Mouse (Mus musculus) B cell, adult 2 months (primary cell): Measurements from ENCODE around the gene Impdh2.

ENCODE experiments used
- DNase-seq, 2 experiments: peaks; one replicate each; pipeline ENCODE4 v3.0.0; 2022

Impdh2 gene

DNA sequence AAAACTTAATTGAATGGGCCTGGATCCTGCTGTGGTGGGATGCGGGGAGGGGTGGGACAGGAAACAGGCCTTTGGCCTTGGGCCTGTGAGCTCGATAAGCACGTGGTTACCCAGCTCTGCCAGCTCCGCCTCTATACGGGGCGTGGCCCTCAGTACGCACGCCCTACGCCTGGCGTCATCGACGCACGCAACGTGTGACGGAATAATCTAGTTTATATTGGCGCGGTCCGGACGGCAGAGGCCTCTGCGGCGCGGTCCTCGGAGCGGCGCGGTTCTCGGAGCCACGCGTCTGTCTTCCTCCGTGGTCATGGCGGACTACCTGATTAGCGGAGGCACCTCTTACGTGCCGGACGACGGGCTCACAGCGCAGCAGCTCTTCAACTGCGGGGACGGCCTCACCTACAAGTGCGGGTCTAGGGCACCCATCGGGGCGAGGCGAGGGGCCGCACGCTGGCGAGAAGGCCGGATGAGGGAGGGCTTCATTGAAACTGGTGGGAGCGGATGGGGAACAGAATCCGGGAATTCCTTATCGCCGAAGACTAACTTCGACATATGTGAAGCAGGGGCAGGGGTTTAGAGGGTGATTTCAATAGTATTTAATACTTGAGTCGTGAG is at the start of gene Impdh2:
TSS of gene Impdh2 (plus strand) at position 60 of the 615 bp plus-strand sequence.
- peak; percentile 97 to 98 for DNase-seq

- peak; percentile 90 to 91 for DNase-seq
Measured at GRCm38 (mm10) chr9:108516380-108517251, 43.5 kb upstream of the Impdh2 start, which contains the start of gene Qrich1. Qrich1 (plus strand) TSS chr9:108516806.

GRCm38 (mm10) chr9:108517253-108517930 is 42.7 kb upstream of the Impdh2 start:
- DNase-seq, result peak; percentile 84 to 85

DNA sequence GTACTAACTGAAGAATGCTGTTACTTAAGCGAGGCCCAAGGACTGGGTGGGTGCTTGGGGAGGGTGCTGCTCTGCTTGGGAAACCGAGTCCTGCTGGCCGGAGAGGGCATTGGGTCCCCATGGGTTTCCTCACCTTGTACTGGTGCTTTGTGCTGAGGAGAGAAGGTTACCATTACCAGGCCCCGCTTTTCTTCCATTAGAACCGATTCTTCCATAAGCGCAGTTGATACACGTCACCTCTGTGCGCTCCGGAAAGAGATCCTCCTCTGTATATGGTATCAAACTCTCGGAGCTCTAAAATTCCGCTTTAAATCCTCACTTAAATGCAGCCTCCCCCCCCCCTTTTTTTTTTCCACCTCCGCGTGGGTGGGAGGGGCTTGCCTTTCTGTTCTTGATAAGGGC is 42.2 kb upstream of the Impdh2 start:
- DNase-seq, result peak in 1 of 2 experiments; percentile 57

GRCm38 (mm10) chr9:108521604-108522003 is 38.5 kb upstream of the Impdh2 start:
- no peak for DNase-seq

DNA sequence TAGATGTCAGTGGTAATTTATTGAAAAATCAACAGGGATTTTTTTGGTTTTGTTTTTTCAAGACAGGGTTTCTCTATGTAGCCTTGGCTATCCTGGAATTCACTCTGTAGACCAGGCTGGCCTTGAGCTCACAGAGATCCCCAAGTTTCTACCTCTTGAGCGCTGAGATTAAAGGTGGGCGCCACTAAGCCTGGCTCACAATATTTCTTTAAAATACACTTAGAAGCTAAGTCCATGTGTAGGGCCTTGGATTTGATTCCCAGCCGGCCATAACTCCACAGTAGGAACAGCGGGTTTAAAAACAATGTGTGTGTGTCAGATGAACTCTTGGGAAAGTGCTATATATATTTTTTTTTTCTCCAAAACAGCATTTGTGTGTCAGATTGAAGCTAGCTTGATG is 36.7 kb upstream of the Impdh2 start:
- DNase-seq, result no peak

GRCm38 (mm10) chr9:108525400-108525799 is 34.7 kb upstream of the Impdh2 start:
- DNase-seq, result no peak

DNA sequence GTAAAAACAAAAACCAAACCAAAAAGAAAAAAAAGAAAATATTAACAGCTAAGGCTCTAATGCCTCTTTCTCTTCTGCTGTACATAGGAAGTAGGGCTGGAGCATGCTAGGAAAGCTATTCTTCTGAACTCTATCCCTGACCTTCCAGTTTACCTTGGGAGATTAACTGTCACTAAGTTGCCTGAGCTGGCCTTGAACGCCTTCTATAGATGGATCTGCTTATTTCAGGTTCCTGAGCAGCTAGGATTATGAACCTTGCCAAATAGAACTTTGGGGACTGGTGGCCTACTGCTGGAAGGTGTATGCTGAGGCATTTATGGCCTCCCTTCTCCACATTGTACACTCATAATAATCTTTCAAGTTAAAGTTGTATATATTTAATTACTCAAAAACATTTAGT is 29.1 kb upstream of the Impdh2 start:
- DNase-seq, result no peak

DNA sequence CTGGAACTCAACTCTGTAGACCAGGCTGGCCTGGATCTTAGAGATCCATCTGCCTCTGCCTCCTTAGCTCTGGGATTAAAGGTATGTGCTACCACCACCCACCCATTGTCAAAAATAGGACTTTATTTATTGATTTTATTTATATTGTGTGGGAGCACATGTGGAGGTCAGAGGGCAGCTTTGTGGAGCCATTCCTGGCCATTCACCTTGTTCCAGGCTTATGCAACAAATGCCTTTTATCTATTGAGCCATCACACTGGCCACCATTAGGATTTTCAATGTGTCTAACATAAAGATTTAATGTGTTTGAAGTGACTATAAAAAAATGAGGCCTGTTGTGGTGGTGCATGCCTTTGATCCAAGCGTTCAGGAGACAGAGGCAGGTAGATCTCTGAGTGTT is 28.6 kb upstream of the Impdh2 start:
- DNase-seq, result no peak

GRCm38 (mm10) chr9:108540846-108541245 is 19.2 kb upstream of the Impdh2 start:
- no peak for DNase-seq

DNA sequence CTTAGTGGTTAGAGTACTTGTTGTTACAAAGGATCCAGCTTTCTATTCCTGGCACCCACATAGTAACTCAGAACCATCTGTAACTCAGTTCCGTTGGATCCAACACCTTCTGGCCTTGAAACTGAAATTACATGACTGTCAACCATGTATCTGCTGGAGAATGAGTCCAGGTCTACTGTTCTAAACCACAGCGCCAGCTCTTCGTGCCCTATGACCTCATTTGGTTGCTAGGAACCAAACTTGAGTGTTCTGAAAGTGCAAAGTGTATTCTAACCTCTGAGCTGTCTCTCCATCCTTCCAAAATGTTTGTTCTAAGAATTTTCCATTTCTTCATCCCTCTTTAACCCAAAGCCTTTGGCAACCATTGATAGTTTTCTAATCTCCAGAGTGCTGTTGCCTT is 14.1 kb upstream of the Impdh2 start:
- DNase-seq, result no peak

DNA sequence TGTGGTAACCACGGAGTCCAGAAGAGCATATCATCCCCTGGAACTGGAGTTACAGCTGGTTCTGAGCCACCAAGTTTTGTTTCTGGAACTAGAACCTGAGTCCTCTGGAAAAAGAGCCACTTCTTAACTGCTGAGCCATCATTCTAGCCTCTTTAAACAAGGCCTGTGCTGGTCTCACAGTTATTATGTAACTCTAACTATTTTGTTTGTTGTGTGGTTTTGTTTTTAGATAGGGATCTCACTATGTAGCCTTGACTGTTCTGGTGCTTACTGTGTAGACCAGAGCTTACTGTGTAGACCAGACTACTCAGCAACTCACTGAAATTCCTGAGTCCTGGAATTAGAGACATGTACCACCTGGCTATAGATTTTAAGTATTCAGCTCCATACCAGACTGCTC is 13.2 kb upstream of the Impdh2 start:
- DNase-seq, result no peak

DNA sequence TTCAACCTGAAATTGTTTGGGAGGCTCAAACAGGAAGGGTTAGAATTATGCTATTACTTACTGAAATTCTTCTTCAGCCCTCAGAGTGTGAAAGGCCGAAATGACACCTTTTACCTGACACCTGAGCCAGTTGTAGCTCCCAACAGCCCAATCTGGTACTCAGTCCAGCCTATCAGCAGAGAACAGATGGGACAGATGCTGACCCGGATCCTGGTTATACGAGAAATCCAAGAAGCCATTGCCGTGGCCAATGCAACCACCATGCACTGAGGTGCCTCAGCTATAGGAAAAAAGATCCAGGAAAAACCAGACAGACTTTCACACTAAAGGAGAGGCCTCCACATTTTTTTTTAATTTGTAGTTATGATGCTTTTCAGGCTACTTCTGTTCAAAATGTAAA is 917 bp upstream of the Impdh2 start:
- DNase-seq, result no peak

DNA sequence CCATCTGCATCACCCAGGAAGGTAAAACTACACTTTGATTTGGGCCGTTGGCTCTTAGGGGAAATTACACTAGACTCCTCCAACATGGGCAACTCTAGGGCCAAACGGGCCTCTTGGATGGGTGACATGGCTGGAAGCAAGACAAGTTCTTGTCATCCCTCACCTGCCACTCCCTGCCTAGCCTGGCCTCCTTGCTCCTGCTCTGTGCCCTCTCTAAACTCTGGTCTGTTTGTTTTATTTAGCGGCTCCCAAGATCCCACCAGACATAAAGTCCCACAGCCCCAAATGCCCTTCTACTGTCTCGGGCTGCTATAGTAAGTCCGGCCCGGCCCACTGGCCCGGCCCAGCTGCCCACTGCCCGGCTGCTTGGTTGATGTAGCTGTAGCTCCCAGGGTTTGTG is 3.6 kb downstream of the Impdh2 start:
- DNase-seq, result no peak

DNA sequence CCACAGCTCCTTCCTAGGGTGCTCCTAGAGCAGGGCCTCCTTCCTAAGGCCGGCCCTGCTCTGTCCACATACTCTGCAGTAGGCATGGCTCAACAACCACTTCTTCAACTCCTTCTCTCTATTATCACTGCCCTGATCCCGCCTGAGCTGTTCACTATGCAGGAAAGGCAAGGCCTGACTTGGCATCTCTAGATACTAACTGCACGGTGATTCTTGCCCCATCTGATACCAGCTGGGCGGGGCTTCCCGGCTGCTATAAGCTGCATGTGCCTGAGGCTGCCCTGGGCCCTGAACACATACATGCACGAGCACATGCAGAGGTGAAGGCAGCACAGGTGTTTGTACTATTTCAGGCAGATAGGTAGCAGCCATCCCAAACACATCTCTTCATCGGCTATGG is 4.0 kb downstream of the Impdh2 start:
- DNase-seq, result no peak

GRCm38 (mm10) chr9:108565881-108566814 is 6.1 kb downstream of the Impdh2 start:
- no peak for DNase-seq

DNA sequence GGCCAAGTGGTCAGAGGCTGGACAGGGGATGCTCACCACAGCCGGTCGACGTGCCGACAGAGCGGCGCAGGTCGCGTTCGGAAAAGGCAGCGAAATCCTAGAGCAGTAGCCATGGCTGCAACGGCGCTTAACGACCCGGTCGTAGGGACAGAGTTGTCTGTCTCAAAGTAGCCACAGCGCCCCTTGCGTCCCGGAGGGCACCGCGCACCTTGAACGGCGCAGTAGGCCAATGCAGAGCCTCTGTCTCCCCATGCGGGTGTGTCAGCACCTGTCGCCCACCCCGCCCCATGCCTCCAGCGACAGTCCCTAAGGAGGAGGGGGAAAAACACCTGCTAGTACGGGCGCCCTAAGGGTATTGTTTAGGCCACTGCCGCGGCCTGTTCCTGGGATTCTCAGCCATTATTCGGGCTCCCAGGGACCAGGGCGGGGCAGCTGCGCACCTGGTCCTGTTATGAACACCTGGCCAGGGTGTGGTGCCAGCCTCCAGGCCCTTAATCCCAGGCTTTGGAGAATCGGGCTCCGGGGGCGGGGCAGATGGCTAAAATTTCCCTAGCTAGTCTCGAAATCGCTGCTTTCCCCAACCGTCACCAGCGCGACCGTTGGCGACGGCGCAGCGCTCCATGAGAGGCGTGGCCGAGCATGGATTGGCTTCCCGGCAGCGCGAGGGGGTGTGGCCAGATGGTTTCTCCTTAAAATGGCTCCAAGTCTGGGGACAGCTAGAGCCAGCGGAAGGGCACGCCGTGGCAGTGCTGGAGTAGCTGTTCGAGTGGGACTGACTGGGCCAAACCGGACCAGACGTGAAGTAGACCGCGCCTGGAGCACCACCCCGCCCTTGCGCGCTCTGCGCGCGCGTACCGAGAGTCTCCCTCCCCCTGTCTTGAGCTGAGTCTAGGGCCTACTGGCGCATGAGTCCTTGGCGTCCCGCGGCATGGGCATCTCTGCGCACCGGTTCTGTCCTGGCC is 7.0 kb downstream of the Impdh2 start, which contains the start of gene Ndufaf3:
TSS of gene Ndufaf3 (minus strand) at position 620 of the 962 bp plus-strand sequence.
- DNase-seq, result peak; percentile 98 to 99

DNA sequence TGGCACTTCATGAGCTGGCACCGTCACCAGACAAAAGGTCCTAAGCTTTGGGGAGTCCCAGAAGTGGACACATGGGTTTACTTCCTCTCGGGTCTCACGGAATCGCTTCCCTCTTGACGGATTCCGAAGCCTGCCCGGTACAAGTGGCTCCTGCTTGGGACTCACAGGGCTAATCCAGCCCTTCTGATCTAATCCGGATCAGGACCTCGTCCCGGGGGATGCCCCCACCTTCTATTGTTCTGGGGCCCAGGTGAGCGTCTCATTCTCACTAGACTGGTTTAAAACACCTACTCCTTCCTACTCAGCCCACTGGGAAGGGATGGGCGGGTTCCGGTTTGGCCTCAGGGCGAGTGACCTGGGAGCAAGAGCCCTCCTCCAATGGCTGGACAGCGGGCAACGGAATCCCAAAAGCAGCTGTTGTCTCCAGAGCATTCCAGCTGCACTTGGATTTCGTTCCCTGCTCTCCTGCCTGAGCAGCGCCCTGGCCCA is 7.9 kb downstream of the Impdh2 start:
- no peak for DNase-seq

DNA sequence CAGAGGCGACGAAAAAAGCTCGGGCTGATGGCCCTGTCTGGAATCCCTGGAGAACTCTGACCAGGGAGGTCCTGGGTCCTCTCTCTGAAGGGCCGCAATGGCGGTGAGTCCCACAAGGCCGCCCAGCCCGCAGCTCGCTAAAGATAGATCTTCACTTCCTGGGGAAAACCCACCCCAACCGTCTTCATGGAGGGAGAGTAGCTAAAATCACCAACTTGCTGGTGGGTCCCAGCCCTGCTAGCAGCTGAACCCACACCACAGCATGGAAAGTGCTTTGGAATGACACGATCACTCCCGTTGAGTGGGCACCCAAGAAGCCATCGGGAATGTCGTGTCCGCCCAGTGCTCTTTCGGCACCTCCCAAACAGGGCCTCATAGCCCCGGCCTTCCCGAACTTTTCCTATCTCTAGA is 8.4 kb downstream of the Impdh2 start:
- DNase-seq, result no peak

GRCm38 (mm10) chr9:108569381-108570206 is 9.5 kb downstream of the Impdh2 start, which contains the start of gene Dalrd3:
Dalrd3 (plus strand) TSS chr9:108569886.
- DNase-seq, result peak; percentile 89 to 90
